Mouse (Mus musculus): ENCODE results near the gene Pde4d.

Gene Pde4d

DNA sequence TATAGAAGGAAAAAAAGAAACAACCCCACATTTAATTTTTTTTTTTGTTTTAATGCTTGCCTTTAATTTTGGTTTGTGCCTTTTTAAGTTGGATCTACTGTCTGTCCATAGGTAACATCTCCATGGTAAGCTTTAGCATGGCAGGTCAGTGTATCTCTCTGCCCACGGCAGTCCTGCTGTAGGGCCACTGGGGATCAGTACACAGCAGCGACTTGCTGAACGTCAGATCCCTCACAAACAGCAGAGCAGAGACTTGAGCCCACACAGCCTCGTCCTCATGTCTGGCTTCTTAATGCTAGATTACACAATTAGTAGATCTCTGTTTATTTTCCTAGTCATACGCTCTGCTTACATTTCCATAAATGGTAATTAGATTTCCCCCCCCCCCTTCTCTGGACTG lies 782.8 kb downstream of the Pde4d start:
- in situ Hi-C loops (cut with MboI, MseI), result loop anchor here (10.0 to 25.0 kb wide), 4 partner anchors 112 to 780 kb away; no protein-coding TSS in a partner anchor

GRCm38 (mm10) chr13:109233911-109234613 lies 784.3 kb downstream of the Pde4d start:
- in situ Hi-C loops (cut with MboI, MseI), result loop anchor here (10.0 to 25.0 kb wide), 4 partner anchors 111 to 778 kb away; no protein-coding TSS in a partner anchor

DNA sequence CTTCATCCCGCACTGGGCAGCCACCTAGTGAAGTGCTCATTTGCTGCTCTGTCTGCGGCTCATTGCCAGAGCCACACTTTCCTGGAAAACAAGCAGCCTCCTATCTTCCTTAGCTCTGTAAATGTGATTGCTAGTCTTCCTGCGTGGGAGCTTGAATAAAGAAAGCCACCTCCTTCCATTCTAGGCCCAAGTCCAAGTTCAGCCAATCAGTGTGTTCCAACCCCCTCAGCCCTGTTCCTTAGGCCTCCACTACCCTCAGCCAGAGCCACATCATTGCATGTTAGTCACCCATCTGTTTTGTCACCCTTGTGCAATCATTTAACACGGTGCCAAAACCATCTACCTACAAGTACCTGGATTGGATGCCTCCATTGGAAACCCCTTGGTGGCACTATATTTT lies 786.3 kb downstream of the Pde4d start:
- in situ Hi-C loops (cut with MboI, MseI), result loop anchor here (5.0 to 25.0 kb wide), 5 partner anchors 109 to 776 kb away; no protein-coding TSS in a partner anchor

DNA sequence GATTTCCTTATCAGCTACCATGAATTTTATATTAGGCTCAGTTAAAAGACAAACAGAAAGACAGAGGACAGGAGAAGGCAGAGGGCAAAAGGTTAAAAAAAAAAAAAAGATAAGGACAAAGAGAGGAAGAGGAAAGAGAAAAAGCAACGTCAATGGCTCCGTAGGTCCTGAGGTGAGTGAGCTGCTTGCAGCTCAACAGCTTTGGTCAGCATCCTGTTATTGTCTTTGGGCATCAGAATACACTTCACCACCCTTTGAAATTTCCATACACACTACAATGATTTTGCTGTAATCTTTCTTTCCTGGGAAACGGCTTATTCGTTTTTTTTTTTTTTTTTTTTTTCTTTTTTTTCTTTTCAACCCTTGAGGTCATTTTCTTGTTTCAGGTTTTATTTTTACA lies 788.9 kb downstream of the Pde4d start:
- in situ Hi-C loops (cut with MboI, MseI), result loop anchor here (5.0 to 25.0 kb wide), 5 partner anchors 106 to 774 kb away; no protein-coding TSS in a partner anchor

- in situ Hi-C loops (cut with MboI, MseI), result loop anchor here (5.0 to 25.0 kb wide), 5 partner anchors 106 to 773 kb away; no protein-coding TSS in a partner anchor
Observed at GRCm38 (mm10) chr13:109239296-109239695, 789.5 kb downstream of the Pde4d start.

DNA sequence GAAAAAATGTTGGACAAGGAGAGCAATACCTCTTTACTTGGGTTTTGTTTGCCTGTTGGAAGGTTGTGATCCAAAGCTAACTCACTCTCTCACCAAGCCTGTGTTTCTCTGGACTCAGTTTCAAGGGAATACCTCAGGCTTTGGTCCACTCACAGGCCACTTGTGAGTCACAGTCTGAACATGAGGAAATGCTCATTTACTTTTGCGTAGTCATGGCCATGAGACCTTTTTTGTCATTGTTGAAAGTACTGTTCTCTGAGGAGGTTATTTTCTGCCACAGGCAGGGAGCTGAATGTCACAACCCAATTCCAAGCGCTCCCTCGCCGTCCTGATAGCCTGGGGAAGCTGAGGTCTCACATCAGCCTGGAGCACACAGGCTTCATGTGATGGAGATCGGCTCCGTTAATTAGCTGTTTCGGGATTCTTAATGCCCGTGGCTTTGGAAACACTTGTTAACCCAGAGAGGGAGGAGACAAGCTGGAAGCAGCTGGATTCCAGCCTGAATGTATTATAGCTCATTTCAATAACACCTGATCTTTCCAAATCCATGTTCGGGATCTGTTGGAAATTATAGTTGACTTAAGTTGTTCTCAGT lies 792.8 kb downstream of the Pde4d start:
- in situ Hi-C loops (cut with MboI, MseI), result loop anchor here (25.0 kb wide), 3 partner anchors 495 to 770 kb away; no protein-coding TSS in a partner anchor

GRCm38 (mm10) chr13:109243160-109243559 lies 793.4 kb downstream of the Pde4d start:
- in situ Hi-C loops (cut with MboI, MseI), result loop anchor here (25.0 kb wide), 3 partner anchors 494 to 769 kb away; no protein-coding TSS in a partner anchor

GRCm38 (mm10) chr13:109247061-109247460 lies 797.3 kb downstream of the Pde4d start:
- in situ Hi-C loops (cut with MboI, MseI), result loop anchor here (25.0 kb wide), 3 partner anchors 490 to 765 kb away; no protein-coding TSS in a partner anchor

GRCm38 (mm10) chr13:109249315-109249714 lies 799.6 kb downstream of the Pde4d start:
- in situ Hi-C loops (cut with MboI, MseI), result loop anchor here (25.0 kb wide), 3 partner anchors 488 to 763 kb away; no protein-coding TSS in a partner anchor

GRCm38 (mm10) chr13:109255634-109256033 lies 805.9 kb downstream of the Pde4d start:
- in situ Hi-C loops (cut with MboI, MseI), result no loop called here

GRCm38 (mm10) chr13:109260220-109260795 lies 810.6 kb downstream of the Pde4d start:
- in situ Hi-C loops (cut with MboI, MseI), result no loop called here

DNA sequence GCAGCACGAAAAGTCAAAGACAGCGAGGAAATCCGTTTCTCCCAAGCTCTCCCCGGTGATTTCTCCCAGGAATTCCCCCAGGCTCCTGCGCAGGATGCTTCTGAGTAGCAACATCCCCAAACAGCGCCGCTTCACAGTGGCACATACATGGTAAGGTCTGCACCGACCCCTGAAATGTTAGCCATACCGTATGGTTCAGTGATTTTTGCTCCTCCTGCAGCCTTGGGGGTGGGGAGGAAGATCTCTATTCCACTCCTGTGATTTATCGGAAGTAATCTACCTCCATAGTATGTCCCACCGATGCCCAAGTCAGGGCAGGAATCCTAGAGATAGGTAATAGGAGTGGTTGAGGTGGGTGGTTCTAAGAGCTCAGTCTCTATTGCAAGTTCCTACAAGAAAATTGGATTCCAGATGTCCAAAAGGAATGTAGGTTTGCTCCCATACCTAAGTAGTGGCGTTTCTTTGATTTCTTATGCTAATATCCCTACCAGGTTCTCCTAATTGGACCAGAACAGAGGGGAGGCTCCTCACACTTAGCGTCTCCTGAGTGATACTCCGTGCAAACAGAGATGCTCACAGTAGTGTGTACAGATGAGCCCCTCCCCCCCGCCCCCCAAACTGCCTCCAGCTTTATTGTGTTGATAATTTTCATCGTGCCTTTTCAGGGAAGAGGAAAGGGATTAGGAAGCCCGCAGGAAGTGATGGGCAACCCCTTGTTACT lies 811.2 kb downstream of the Pde4d start:
- in situ Hi-C loops (cut with MboI, MseI), result no loop called here

- in situ Hi-C loops (cut with MboI, MseI), result no loop called here
Observed at GRCm38 (mm10) chr13:109261642-109262220, 812.0 kb downstream of the Pde4d start.

GRCm38 (mm10) chr13:109262501-109262900 lies 812.8 kb downstream of the Pde4d start:
- in situ Hi-C loops (cut with MboI, MseI), result no loop called here

- in situ Hi-C loops (cut with MboI, MseI), result no loop called here
Observed at GRCm38 (mm10) chr13:109263833-109264232, 814.1 kb downstream of the Pde4d start.

DNA sequence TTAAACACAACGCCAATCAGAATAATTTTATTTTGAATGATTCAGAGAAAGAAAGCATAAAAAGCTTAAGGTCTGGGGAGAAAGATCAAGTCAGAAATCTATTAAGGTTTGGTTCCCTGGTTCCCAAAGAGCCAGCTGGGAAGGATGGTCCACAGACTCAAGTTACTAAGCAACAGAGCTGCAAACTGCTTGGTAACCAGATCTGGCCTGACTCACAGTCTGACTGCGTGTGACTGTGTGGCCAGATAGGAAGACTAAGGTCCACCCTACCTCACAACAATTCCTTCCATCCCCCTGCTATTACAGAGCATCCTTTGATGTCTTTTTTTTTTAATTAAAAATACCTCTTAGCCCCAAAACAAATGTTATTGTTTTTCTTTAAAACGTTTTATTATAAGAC lies 818.5 kb downstream of the Pde4d start:
- in situ Hi-C loops (cut with MboI, MseI), result no loop called here

DNA sequence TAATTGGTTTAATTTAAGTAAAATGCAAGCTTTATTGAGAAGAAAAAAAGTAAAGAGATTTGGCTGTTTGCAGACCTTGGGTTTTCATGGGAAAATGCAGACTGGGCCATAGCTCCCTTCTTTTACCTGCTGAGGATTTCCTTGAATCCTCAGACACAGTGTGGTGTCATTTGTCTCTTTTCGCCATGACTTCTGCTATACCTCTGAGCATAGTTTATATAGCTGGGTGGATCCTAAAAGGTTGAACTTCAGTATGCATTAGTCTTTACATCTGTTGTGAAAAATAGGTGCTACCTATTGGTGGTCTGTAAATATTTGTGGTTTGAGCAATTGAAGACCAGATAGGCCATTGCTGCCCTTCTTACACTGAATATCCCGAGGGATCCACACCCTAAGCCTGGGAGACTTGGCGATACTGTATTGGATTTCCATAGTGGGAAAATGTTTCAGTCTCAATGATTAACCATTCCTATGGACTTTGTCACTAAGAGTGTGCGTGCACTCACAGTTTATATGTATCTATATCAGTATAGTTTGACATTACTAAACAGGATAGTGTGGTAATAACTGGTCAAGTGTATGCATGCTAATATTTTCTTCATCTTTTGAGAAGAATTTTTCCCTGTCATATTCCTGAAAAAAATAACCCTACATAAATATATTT lies 819.0 kb downstream of the Pde4d start:
- in situ Hi-C loops (cut with MboI, MseI), result no loop called here

GRCm38 (mm10) chr13:109274869-109275268 lies 825.1 kb downstream of the Pde4d start:
- in situ Hi-C loops (cut with MboI, MseI), result loop anchor here (10.0 kb wide), 1 partner anchor 1390 kb away; no protein-coding TSS in a partner anchor

DNA sequence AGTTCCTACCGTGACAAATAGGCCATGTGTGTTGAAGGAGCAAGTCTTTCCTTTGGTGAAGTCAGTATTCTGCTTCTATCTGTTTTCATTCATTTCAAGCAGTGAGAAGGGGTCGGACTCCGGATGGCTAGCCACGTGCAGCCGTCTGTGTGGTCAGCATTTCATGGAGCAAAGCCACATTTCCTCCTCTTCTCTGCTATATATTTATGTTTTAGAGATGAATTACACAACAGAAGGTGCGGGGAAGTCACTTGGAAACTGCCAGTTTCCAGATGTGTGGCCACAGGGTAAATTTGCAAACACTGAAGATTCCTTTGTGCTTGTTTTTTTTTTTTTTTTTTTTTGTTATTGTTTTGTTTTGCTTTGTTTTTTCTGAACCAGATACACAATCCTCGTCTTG lies 828.0 kb downstream of the Pde4d start:
- in situ Hi-C loops (cut with MboI, MseI), result loop anchor here (10.0 kb wide), 1 partner anchor 1387 kb away; no protein-coding TSS in a partner anchor

- in situ Hi-C loops (cut with MboI, MseI), result loop anchor here (10.0 kb wide), 1 partner anchor 1386 kb away; no protein-coding TSS in a partner anchor
Observed at GRCm38 (mm10) chr13:109278504-109278912, 828.8 kb downstream of the Pde4d start.

Data from regulatory T cell (primary cell).